Mouse (Mus musculus) forebrain, embryonic 13.5 days (tissue): Measurements from ENCODE around the gene Zc3h12c. TPM values are rescaled to one million over a fixed set of nuclear protein-coding genes. Genes with fewer than 3 reads are reported as not detected.

Experiments
- ATAC-seq: fragments of 200-750 bp; cut with Nextera tagmentation; 2 replicates; pipeline ENCODE4 v1.8.0; 2017
- H3K27ac ChIP-seq: fragments of 300-500 bp; sonication (generic); 2 replicates; pipeline ENCODE4 v1.5.1; 2015; ENCODE audit warnings: inconsistent platforms, mild to moderate bottlenecking, moderate library complexity
- H3K27me3 ChIP-seq: fragments of 300-500 bp; sonication (generic); 2 replicates; pipeline ENCODE4 v1.6.1; 2015; ENCODE audit warnings: mild to moderate bottlenecking, inconsistent platforms
- H3K36me3 ChIP-seq: fragments of 300-500 bp; sonication (generic); 2 replicates; pipeline ENCODE4 v1.6.1; 2015; ENCODE audit warnings: mild to moderate bottlenecking, inconsistent platforms; ENCODE audit not compliant: poor library complexity, severe bottlenecking
- H3K4me1 ChIP-seq: fragments of 300-500 bp; sonication (generic); 2 replicates; pipeline ENCODE4 v1.6.1; 2015; ENCODE audit warnings: inconsistent platforms
- H3K4me2 ChIP-seq: fragments of 300-500 bp; sonication (generic); 2 replicates; pipeline ENCODE4 v1.6.1; 2015; ENCODE audit warnings: inconsistent platforms, mild to moderate bottlenecking, moderate library complexity
- H3K4me3 ChIP-seq: fragments of 300-500 bp; sonication (generic); 2 replicates; pipeline ENCODE4 v1.5.1; 2015; ENCODE audit warnings: mild to moderate bottlenecking, inconsistent platforms
- H3K9ac ChIP-seq: fragments of 300-500 bp; sonication (generic); 2 replicates; pipeline ENCODE4 v1.6.1; 2015; ENCODE audit warnings: mild to moderate bottlenecking, inconsistent platforms
- H3K9me3 ChIP-seq: fragments of 300-500 bp; sonication (generic); replicated peaks from 2 replicates; pipeline ENCODE4 v1.6.1; 2016; ENCODE audit warnings: inconsistent platforms
- WGBS: fragments of 180-500 bp; shearing (Covaris S2); methylation state at CpG from one replicate; pipeline ENCODE4 v1.1.7; 2015; 5-methylcytosine and 5-hydroxymethylcytosine counted together
- polyA plus RNA-seq: library from polyadenylated mRNA; unstranded; fragments of >200 nt; fragmentation: Nextera tagmentation; extraction: Ambion mirVana; gene quantifications from 2 replicates; pipeline ENCODE4 v1.2.1, GENCODE M21; 2015

Gene Zc3h12c
- polyA plus RNA-seq, 1 experiment from 2014 or later, result 10.0 TPM

- Histone ChIP-seq H3K9ac (no peak overlapping the region), H3K4me2 (no peak overlapping the region), H3K9me3 (0 out of 2 replicates have a peak, but pooled peaks cover 3% of the 10 kb centered on the region), H3K27ac (no peak overlapping the region), H3K27me3 (no peaks in the 10 kb centered on the region), H3K36me3 (no peaks in the 10 kb centered on the region), H3K4me1 (no peaks in the 10 kb centered on the region), H3K4me3 (no peak overlapping the region)
- WGBS, result 84% methylated on average over 2 of the region's 2 CpGs
- ATAC-seq, result no peak
These were observed 13.0 kb upstream of the Zc3h12c start for GRCm38 (mm10) chr9:52181419-52181818.

- no peaks in the 10 kb centered on the region for H3K4me1 ChIP-seq
- no peak overlapping the region for H3K4me2 ChIP-seq
- H3K4me3 ChIP-seq, result no peak overlapping the region
- H3K9ac ChIP-seq, result no peak overlapping the region
- no peaks in the 10 kb centered on the region for H3K36me3 ChIP-seq
- H3K27ac ChIP-seq, result no peak overlapping the region
- no peaks in the 10 kb centered on the region for H3K27me3 ChIP-seq
- H3K9me3 ChIP-seq, result 0 out of 2 replicates have a peak, but pooled peaks cover 3% of the 10 kb centered on the region
- ATAC-seq, result no peak
- WGBS, result 91% methylated on average over 6 of the region's 6 CpGs
These were observed 12.5 kb upstream of the Zc3h12c start for GRCm38 (mm10) chr9:52180851-52181250.

DNA sequence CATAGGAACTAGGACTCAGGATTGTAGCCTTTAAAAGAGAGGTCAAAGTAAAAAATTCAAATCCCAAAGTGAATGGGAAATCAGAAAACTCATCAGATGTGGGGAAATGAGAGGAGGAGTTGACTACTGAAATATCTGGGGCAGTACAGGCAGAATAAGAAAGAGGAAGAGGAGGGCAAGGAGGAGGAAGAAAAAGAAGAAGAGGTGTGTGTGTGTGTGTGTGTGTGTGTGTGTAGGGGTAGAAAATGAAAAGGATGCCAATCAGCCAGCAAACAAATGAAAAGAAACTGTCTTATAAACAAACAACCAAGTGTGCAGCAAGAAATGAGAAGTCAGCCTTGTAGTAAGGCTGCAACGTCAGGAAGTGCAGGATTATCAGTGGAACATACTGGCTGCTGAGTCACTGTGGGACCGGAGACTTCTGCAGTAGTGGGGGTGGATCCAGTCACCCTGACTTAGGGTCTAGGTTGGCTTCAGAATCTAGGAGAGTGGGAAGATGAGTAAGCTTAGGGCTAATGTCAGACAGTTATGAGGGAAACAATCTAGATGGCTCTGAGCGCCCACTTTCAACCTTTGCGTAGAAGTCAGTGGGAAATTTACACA, 7.0 kb upstream of the Zc3h12c start:
- H3K27me3 ChIP-seq, result no peaks in the 10 kb centered on the region
- H3K4me2 ChIP-seq, result no peak overlapping the region
- WGBS, result 83% methylated on average over 4 of the region's 4 CpGs
- no peaks in the 10 kb centered on the region for H3K4me1 ChIP-seq
- ATAC-seq, result no peak
- no peak overlapping the region for H3K4me3 ChIP-seq
- no peak overlapping the region for H3K9ac ChIP-seq
- no peak overlapping the region for H3K27ac ChIP-seq
- H3K36me3 ChIP-seq, result no peaks in the 10 kb centered on the region
- no peaks in the 10 kb centered on the region for H3K9me3 ChIP-seq

GRCm38 (mm10) chr9:52174671-52175111, 6.3 kb upstream of the Zc3h12c start:
- H3K4me2 ChIP-seq, result no peak overlapping the region
- WGBS, result 86% methylated on average over 4 of the region's 4 CpGs
- H3K4me1 ChIP-seq, result peaks cover 5% of the 10 kb centered on the region; the same call in 1 of the 2 replicates
- H3K27me3 ChIP-seq, result 0 out of 2 replicates have a peak, but pooled peaks cover 6% of the 10 kb centered on the region
- ATAC-seq, result no peak
- H3K4me3 ChIP-seq, result no peak overlapping the region
- H3K27ac ChIP-seq, result no peak overlapping the region
- no peak overlapping the region for H3K9ac ChIP-seq
- no peaks in the 10 kb centered on the region for H3K36me3 ChIP-seq
- H3K9me3 ChIP-seq, result no peaks in the 10 kb centered on the region

DNA sequence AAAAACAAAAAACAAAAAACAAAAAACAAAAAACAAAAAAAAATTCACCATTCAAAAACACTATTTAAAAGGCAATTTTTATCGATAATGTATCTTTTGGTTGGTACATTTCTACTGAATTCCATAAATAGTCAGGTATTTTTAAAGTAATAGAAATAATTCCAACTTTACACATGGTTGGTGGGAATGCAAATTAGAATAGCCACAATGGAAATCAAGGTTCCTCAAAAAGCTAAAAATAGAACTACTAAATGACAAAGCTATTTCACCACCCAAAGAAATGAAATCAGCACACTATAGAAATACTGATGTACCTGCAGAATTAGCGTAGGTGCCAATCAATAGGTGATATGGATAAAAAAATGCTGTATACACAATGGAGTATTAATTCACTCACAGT, 5.6 kb upstream of the Zc3h12c start:
- Histone ChIP-seq H3K27ac (no peak overlapping the region), H3K4me3 (no peak overlapping the region), H3K9me3 (no peaks in the 10 kb centered on the region), H3K36me3 (no peaks in the 10 kb centered on the region), H3K4me1 (peaks cover 13% of the 10 kb centered on the region), H3K27me3 (0 out of 2 replicates have a peak, but pooled peaks cover 7% of the 10 kb centered on the region), H3K9ac (no peak overlapping the region), H3K4me2 (no peak overlapping the region)
- 94% methylated on average over 2 of the region's 2 CpGs for WGBS
- ATAC-seq, result no peak

DNA sequence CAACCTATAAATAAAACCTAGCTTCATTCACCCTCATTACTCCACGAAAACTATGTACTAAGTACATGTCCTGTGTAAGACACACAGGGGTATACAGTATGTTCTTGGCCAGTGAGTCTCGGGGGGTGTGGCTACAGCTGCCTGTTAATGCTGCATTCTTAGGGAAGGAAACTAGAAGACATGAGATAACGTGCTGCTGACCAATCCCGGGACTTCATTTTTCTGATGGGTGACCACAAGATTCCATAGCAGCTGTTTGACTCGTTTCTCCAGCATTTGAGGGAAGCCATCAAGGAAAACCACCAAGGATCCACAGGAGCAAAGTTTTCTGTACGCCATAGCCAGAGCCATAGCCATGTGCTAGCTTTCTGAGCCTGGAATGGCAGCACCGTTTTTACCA, 4.2 kb upstream of the Zc3h12c start:
- WGBS, result 76% methylated on average over 7 of the region's 7 CpGs
- Histone ChIP-seq H3K4me3 (no peak overlapping the region), H3K4me1 (peaks cover 14% of the 10 kb centered on the region), H3K9ac (no peak overlapping the region), H3K27me3 (0 out of 2 replicates have a peak, but pooled peaks cover 7% of the 10 kb centered on the region), H3K9me3 (no peaks in the 10 kb centered on the region), H3K4me2 (no peak overlapping the region), H3K27ac (no peak overlapping the region), H3K36me3 (no peaks in the 10 kb centered on the region)
- ATAC-seq, result no peak

- no peak overlapping the region for H3K4me3 ChIP-seq
- H3K4me1 ChIP-seq, result peaks cover 28% of the 10 kb centered on the region
- ATAC-seq, result no peak
- H3K27ac ChIP-seq, result no peak overlapping the region
- H3K9me3 ChIP-seq, result no peaks in the 10 kb centered on the region
- H3K4me2 ChIP-seq, result no peak overlapping the region
- no peaks in the 10 kb centered on the region for H3K36me3 ChIP-seq
- H3K9ac ChIP-seq, result no peak overlapping the region
- 0 out of 2 replicates have a peak, but pooled peaks cover 7% of the 10 kb centered on the region for H3K27me3 ChIP-seq
- 90% methylated on average over 6 of the region's 6 CpGs for WGBS
These were observed 2.3 kb upstream of the Zc3h12c start for GRCm38 (mm10) chr9:52170671-52171070.

- ATAC-seq, result no peak
- 66% methylated on average over 3 of the region's 3 CpGs for WGBS
These were observed 1.8 kb upstream of the Zc3h12c start for GRCm38 (mm10) chr9:52170131-52170530.

GRCm38 (mm10) chr9:52168686-52169270, 406 bp upstream of the Zc3h12c start:
- ATAC-seq, result peak; percentile 91
- Histone ChIP-seq H3K4me3 (peak overlapping the region; percentile 94), H3K27me3 (0 out of 2 replicates have a peak, but pooled peaks cover 7% of the 10 kb centered on the region), H3K4me2 (peak overlapping the region; percentile 73), H3K9me3 (no peaks in the 10 kb centered on the region), H3K4me1 (peaks cover 43% of the 10 kb centered on the region), H3K27ac (peak overlapping the region; percentile 97), H3K9ac (peak overlapping the region; percentile 100), H3K36me3 (no peaks in the 10 kb centered on the region)
- WGBS, result 2% methylated on average over 25 of the region's 34 CpGs

More at GRCm38 (mm10) chr9:52170131-52170530, 1.8 kb upstream of the Zc3h12c start:
- Histone ChIP-seq H3K4me3 (no peak overlapping the region), H3K4me1 (peaks cover 33% of the 10 kb centered on the region), H3K9ac (no peak overlapping the region), H3K4me2 (no peak overlapping the region), H3K27ac (no peak overlapping the region), H3K27me3 (0 out of 2 replicates have a peak, but pooled peaks cover 7% of the 10 kb centered on the region), H3K36me3 (no peaks in the 10 kb centered on the region), H3K9me3 (no peaks in the 10 kb centered on the region)

GRCm38 (mm10) chr9:52167506-52167862, 888 bp downstream of the Zc3h12c start:
- Histone ChIP-seq H3K4me1 (peaks cover 48% of the 10 kb centered on the region), H3K4me3 (peak overlapping the region; percentile 94), H3K4me2 (peak overlapping the region; percentile 73), H3K36me3 (peaks cover 5% of the 10 kb centered on the region; the same call in 1 of the 2 replicates), H3K27me3 (0 out of 2 replicates have a peak, but pooled peaks cover 7% of the 10 kb centered on the region), H3K9ac (peak overlapping the region; percentile 100), H3K27ac (peak overlapping the region; percentile 97), H3K9me3 (no peaks in the 10 kb centered on the region)
- 0 out of 2 replicates have a peak, but pooled peaks have one; percentile 20 for ATAC-seq
- 2% methylated on average over 8 of the region's 8 CpGs for WGBS

GRCm38 (mm10) chr9:52167084-52167483, 1.3 kb downstream of the Zc3h12c start:
- Histone ChIP-seq H3K27ac (peak overlapping the region; percentile 97), H3K4me1 (peaks cover 49% of the 10 kb centered on the region), H3K27me3 (0 out of 2 replicates have a peak, but pooled peaks cover 7% of the 10 kb centered on the region), H3K9me3 (no peaks in the 10 kb centered on the region), H3K4me2 (peak overlapping the region; percentile 73), H3K9ac (peak overlapping the region; percentile 100), H3K4me3 (peak overlapping the region; percentile 94), H3K36me3 (peaks cover 7% of the 10 kb centered on the region; the same call in 1 of the 2 replicates)
- no peak for ATAC-seq
- 5% methylated on average over 3 of the region's 3 CpGs for WGBS

GRCm38 (mm10) chr9:52165706-52166090, 2.7 kb downstream of the Zc3h12c start:
- H3K4me1 ChIP-seq, result peaks cover 49% of the 10 kb centered on the region
- H3K4me2 ChIP-seq, result peak overlapping the region; percentile 37
- H3K36me3 ChIP-seq, result peaks cover 15% of the 10 kb centered on the region
- ATAC-seq, result no peak
- WGBS, result 91% methylated on average over 3 of the region's 3 CpGs
- 0 out of 2 replicates have a peak, but pooled peaks cover 7% of the 10 kb centered on the region for H3K27me3 ChIP-seq
- H3K9ac ChIP-seq, result no peak overlapping the region
- no peak overlapping the region for H3K4me3 ChIP-seq
- no peak overlapping the region for H3K27ac ChIP-seq
- peaks cover 5% of the 10 kb centered on the region for H3K9me3 ChIP-seq
